Mouse (Mus musculus) right cerebral cortex, postnatal 14 days (tissue): ENCODE data around the gene Csnk2a2.

ENCODE experiments used
- DNase-seq: peaks from one replicate; pipeline ENCODE4 v3.0.0; 2022

The Csnk2a2 gene

DNA sequence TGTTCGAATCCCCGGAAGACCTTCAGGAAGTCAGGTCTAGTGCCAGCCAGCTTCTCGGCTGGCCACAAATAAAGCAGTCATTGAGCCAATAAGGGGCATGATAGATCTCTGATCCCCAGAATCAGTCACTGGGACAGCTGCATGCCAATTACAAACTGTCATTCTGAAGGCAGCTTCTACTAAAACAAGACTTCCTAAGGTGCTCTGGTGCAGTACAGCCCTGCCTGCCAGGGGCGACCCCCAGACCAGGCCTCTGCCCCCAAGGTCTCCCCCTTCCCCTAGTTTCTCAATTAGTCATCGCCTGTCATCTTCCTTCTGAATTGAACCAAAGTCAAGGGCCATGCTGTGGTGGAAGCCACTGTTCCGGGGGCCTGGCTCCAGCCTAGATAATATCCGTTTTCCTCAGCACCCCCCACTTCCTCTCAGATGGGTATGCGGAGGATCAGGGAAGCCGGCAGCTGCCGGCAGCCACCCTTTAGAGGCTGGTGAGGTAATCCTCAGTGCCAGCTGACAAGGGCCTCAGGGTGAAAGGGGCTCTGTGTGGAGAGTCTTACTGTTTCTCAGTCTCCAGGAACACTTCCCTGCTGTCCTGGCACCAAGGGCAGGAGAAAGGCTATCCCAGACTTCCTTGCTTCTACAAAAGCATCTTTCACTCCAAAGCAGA, 78.4 kb downstream of the Csnk2a2 start:
- DNase-seq, result peak; percentile 35

DNA sequence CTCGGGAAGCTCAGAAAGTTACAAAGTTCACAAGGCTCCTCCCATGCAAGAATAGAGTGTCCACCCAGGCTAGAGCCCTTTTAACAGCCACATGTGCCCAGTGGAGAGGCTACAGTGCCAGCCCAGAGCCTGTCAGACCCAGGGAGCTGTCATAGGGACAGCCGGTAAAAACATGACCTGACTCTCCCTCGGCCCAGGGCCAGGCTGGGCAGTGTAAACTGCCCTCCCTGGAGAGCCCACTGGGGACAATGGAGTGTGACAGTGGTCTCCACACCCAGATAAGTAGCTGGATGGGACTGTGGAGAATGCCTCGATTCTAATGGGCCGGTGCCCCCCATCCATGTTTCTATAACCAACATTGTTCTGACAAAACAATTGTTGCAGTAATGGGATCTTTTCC, 80.3 kb downstream of the Csnk2a2 start:
- DNase-seq, result no peak

DNA sequence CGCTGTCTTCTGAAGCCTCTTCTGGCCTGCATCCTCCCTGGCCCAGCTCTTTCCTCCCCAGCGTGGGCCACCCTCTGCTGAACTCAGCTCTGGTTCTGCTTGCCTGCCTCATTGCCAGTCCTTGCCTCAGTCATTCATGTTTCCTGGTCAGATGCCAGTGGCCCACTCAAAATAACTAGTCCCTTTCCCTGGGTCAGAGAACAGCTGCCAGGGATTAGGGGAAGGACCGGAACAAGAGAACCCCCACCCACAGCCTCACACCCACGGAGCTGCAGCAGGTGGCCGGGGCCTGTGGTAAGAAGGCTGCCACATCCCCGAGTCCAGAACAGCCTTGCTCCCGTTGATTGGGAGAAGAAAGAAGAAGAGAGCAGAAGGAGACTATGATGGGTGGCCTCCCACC, 88.7 kb downstream of the Csnk2a2 start:
- DNase-seq, result no peak

GRCm38 (mm10) chr8:95399131-95399530, 90.7 kb downstream of the Csnk2a2 start:
- no peak for DNase-seq

GRCm38 (mm10) chr8:95397201-95397600, 92.6 kb downstream of the Csnk2a2 start:
- no peak for DNase-seq

DNA sequence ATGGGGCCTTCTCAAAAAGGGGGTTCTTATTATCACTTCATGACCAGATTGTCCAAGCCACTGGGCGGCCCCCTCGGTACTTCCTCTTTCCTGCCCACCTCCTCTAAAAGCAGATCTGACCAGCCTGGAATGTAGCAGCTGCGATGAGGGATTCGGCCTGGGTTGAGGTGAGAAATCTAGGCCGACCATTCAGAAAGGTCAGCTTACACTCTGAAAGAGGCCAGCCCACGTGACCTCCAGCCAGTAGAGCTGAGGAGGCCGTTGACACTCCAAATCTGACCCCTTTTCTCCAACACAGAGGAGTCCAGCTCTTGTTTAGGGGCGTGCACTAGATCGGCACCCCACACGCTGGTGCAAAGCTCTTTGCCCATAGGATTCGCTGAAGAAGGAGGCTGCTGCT, 93.1 kb downstream of the Csnk2a2 start:
- no peak for DNase-seq
